Mouse (Mus musculus) neutrophil, adult 59 days (primary cell): ENCODE data around the gene Gm13040. TPM values are rescaled to one million over a fixed set of nuclear protein-coding genes. Genes with fewer than 3 reads are reported as not detected.

Experiments
- total RNA-seq, 2 experiments: library from RNA; stranded (reverse); gene quantifications; 1 replicate in 1 of 2; 2 replicates in 1 of 2; pipeline ENCODE4 v1.2.4; 2023

The Gm13040 gene
- total RNA-seq = not detected

GRCm38 (mm10) chr4:143535654-143536053 is at the start of gene Gm13040:
Gene Gm13040, plus strand, starts transcription at chr4:143535954.

GRCm38 (mm10) chr4:143511043-143511442 is 24.7 kb upstream of the Gm13040 start, which contains the start of gene Gm13043:
Gene Gm13043, plus strand, starts transcription at chr4:143511343.

GRCm38 (mm10) chr4:143551400-143551799 is 15.6 kb downstream of the Gm13040 start, which contains the start of the genes BC080695 and Gm13057:
Gene BC080695, plus strand, starts transcription at chr4:143551700.
Gene Gm13057, plus strand, starts transcription at chr4:143551709.

Other genes with a start within 250 kb of the Gm13040 start
- gene Pdpn, start 236.4 kb upstream of the Gm13040 start, total RNA-seq = 1 to 10 TPM in 1 of 2 experiments, under 1 TPM in 1; 0.95 to 1.6 TPM
- gene Lrrc38, start 186.2 kb upstream of the Gm13040 start, total RNA-seq = not detected
- not detected for gene Pramel1, start 141.5 kb upstream of the Gm13040 start, total RNA-seq
- gene Pramef8, start 123.5 kb upstream of the Gm13040 start, total RNA-seq = 10 to 100 TPM; 33.4 to 41.3 TPM
- not detected for gene Oog4, start 85.6 kb upstream of the Gm13040 start, total RNA-seq
- gene Gm13043, start 24.6 kb upstream of the Gm13040 start, total RNA-seq = not detected
- gene BC080695, start 15.7 kb downstream of the Gm13040 start, total RNA-seq = not detected
- not detected for gene Gm13057, start 15.8 kb downstream of the Gm13040 start, total RNA-seq
- not detected for gene Gm13083, start 79.0 kb downstream of the Gm13040 start, total RNA-seq
- not detected for gene Gm13088, start 121.3 kb downstream of the Gm13040 start, total RNA-seq
- gene Gm13089, start 166.8 kb downstream of the Gm13040 start, total RNA-seq = not detected
- gene Gm13078, start 183.5 kb downstream of the Gm13040 start, total RNA-seq = not detected